Mouse (Mus musculus) G1E (cell line): ENCODE data around the gene Ddx51. TPM values are rescaled to one million over a fixed set of nuclear protein-coding genes. Genes with fewer than 3 reads are reported as not detected.

ENCODE experiments used
- ATAC-seq: 2 replicates; pipeline ENCODE4 v1.8.0; 2016; ENCODE audit warnings: mild to moderate bottlenecking; ENCODE audit not compliant: insufficient number of reproducible peaks, poor library complexity, low FRiP score, severe bottlenecking; ENCODE audit errors: extremely low read depth
- DNase-seq: peaks from one replicate; pipeline ENCODE4 v3.0.0; 2012; ENCODE audit warnings: low spot score
- H3K27me3 ChIP-seq: 2 replicates; pipeline ENCODE4 v1.6.1; 2012; ENCODE audit warnings: mild to moderate bottlenecking, low read length, inconsistent platforms; ENCODE audit not compliant: insufficient read depth
- H3K36me3 ChIP-seq: replicated peaks from 2 replicates; pipeline ENCODE3; 2012; ENCODE audit warnings: mild to moderate bottlenecking, inconsistent platforms
- H3K4me1 ChIP-seq: 2 replicates; pipeline ENCODE4 v1.6.1; 2012; ENCODE audit warnings: low read depth, low read length, inconsistent platforms, mixed read lengths; ENCODE audit not compliant: insufficient read depth
- H3K4me3 ChIP-seq: 2 replicates; pipeline ENCODE4 v1.5.1; 2012; ENCODE audit warnings: low read depth, mild to moderate bottlenecking, inconsistent platforms, low read length, moderate library complexity, mixed read lengths
- H3K9me3 ChIP-seq: replicated peaks from 2 replicates; pipeline ENCODE4 v1.6.1; 2012; ENCODE audit warnings: inconsistent platforms
- CTCF ChIP-seq: IDR thresholded peaks from 2 replicates; pipeline ENCODE4 v1.5.1; 2012; ENCODE audit warnings: low read depth, low read length, inconsistent platforms, mixed read lengths
- GATA1 ChIP-seq: IDR thresholded peaks from 2 replicates; pipeline ENCODE4 v1.6.1; 2012; ENCODE audit warnings: borderline replicate concordance, low read length, inconsistent platforms, mixed read lengths
- GATA2 ChIP-seq: IDR thresholded peaks from 2 replicates; pipeline ENCODE4 v1.6.1; 2012; ENCODE audit warnings: low read depth, low read length, inconsistent platforms, borderline replicate concordance
- POLR2AphosphoS5 ChIP-seq: IDR thresholded peaks from 2 replicates; pipeline ENCODE4 v1.6.1; 2012; ENCODE audit warnings: low read depth, low read length, inconsistent platforms; ENCODE audit not compliant: insufficient replicate concordance
- TAL1 ChIP-seq: conservative IDR thresholded peaks from 2 replicates; pipeline ENCODE4 v1.6.1; 2012; ENCODE audit warnings: low read depth, low read length, inconsistent platforms, mixed read lengths
- polyA plus RNA-seq: library from polyadenylated mRNA; stranded (reverse); fragments of >175 nt; gene quantifications from 2 replicates; pipeline ENCODE4 v1.2.3, GENCODE M21; 2012
- total RNA-seq, 2 experiments: library from RNA; stranded (forward) in 1 of 2; stranded (reverse) in 1 of 2; fragments of 200-1000 nt in 1 of 2; fragments of >200 nt in 1 of 2; fragmentation: Nextera tagmentation in 1 of 2; gene quantifications; 2 replicates each; pipeline ENCODE4 v1.2.3; 2014 to 2017

Gene Ddx51
- total and polyA plus RNA-seq, 3 experiments: 4.3 to 23.0 (median 11.2) TPM

DNA sequence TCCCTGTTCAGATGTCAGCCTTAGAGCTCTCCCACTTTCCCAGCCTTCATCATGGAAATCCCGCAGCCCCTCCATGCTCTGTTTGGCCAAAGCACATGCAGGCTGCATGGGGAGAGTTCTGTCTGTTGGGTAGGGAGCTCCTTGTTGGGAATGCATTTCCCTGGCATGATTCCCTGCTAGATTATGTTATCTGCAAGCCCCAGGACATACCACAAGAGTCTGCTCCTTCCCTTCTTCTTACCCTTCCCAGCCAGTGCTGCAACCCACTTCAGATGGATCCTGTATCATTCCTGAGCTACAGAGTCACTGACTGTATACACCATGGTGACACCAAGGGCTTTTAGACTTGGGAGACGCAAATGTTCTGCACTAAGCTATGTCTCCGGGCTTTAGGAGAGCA, 43.8 kb upstream of the Ddx51 start:
- no peaks in the 10 kb centered on the region for H3K9me3 ChIP-seq
- ATAC-seq: no peak
- H3K36me3 ChIP-seq: no peaks in the 10 kb centered on the region
- no peak overlapping the region for H3K4me3 ChIP-seq
- no peaks in the 10 kb centered on the region for H3K4me1 ChIP-seq
- peaks cover 7% of the 10 kb centered on the region; the same call in 1 of the 2 replicates for H3K27me3 ChIP-seq
- TF ChIP-seq GATA1 (no peak), CTCF (no peak), TAL1 (no peak), GATA2 (no peak), POLR2AphosphoS5 (no peak)
- DNase-seq: no peak

DNA sequence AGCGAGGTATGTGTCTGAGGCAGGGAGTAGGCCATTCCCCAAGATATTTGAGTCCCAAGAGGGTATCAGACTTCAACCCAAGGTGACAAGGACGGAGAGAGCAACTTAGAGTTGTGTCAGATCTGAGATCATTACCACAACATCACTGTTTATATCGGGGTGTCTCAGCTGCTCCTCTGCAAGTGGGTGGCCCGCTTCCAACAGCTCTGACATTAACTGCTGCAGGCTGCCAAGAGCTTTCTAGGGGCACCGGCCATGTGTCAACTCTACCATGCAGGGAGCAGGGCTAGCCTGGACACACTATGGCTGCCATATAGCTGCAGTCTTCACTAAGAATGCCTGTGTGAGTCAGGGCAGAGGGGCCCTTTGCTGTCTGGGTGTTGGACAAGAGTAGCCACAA, 43.4 kb upstream of the Ddx51 start:
- DNase-seq (no peak), ATAC-seq (no peak)
- H3K4me3 ChIP-seq: no peak overlapping the region
- TF ChIP-seq GATA2: no peak
- TF ChIP-seq GATA1: no peak
- no peak for TF ChIP-seq POLR2AphosphoS5
- TF ChIP-seq TAL1: no peak
- no peak for TF ChIP-seq CTCF
- peaks cover 7% of the 10 kb centered on the region; the same call in 1 of the 2 replicates for H3K27me3 ChIP-seq
- no peaks in the 10 kb centered on the region for H3K36me3 ChIP-seq
- no peaks in the 10 kb centered on the region for H3K9me3 ChIP-seq
- no peaks in the 10 kb centered on the region for H3K4me1 ChIP-seq

DNA sequence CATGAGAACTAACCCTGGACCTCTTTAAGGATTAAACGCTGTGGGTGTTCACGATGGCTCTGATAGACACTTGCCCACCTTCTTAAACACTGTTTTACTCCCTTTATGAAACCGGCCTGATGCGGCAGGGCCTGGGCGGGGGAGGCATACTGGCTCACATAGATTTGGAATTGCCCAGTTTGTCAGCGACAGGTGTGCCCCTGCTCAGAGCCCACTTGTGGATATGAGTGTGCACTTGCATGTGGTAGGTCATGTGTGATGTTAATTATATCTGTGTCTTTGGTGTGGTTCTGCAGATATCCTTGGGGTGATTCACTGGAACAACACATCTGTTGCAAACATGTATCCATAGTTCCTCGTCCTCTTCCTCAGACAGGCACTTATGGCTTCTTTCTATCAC, 42.8 kb upstream of the Ddx51 start:
- Histone ChIP-seq H3K27me3 (peaks cover 7% of the 10 kb centered on the region; the same call in 1 of the 2 replicates), H3K4me3 (no peak overlapping the region), H3K36me3 (no peaks in the 10 kb centered on the region), H3K9me3 (no peaks in the 10 kb centered on the region), H3K4me1 (no peaks in the 10 kb centered on the region)
- ATAC-seq: no peak
- TF ChIP-seq TAL1 (no peak), CTCF (no peak), POLR2AphosphoS5 (no peak), GATA1 (no peak), GATA2 (no peak)
- no peak for DNase-seq

DNA sequence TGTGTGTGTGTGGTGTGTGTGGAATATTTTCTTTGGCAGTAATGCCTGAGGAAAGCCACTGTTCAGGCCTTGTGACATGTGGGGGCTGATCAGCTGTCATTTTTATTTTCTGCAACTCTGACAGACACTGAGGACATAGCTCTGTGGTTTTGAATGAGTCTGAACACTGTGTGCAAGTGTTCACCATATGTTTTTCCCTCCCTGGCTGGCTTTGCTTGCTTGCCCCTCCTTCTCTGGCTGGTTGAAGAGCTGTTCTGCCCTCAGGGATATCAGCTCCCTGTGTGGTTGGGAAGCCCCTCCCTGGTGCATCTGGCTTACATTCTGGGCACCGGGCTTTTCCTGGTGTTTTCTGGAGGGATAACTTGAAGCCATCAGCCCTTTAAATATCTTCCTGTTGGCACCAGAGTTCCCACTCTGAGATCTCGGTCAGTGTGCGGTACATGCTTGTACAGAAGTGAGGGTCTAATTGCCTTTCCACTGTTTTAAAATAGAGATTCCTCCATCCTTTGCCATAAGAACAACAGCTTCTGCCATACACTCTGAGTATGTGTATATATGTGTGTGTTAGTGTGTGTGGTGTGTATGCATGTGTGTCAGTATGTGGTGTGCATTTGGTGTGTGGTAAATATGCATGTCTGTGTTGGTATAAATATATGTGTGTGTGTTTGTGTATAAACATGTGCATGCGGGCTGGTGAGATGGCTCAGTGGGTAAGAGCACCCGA, 41.7 kb upstream of the Ddx51 start:
- no peaks in the 10 kb centered on the region for H3K36me3 ChIP-seq
- no peaks in the 10 kb centered on the region for H3K4me1 ChIP-seq
- H3K27me3 ChIP-seq: peaks cover 5% of the 10 kb centered on the region; the same call in 1 of the 2 replicates
- no peak for DNase-seq
- TF ChIP-seq CTCF (no peak), GATA1 (no peak), TAL1 (no peak), GATA2 (no peak), POLR2AphosphoS5 (no peak)
- ATAC-seq: no peak
- no peaks in the 10 kb centered on the region for H3K9me3 ChIP-seq
- H3K4me3 ChIP-seq: no peak overlapping the region

DNA sequence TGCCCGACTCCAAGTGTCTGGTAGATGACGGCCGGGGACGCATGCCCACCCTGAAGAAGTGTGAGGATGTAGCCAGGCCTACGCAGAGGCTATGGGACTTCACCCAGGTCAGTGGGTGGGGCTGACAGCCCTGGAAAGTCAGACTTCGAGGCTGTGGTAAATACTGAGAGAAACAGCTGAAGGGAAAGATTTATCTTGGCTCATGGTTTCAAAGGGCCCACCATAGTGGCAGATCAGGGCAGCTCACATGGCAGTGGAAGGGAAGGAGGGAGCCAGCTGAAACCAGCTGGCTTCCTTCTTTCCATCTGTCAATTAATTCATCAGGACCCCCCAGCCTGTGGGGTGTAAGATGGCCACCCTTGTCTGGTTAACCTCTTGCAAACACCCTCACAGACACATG, 34.0 kb upstream of the Ddx51 start:
- Histone ChIP-seq H3K4me1 (no peaks in the 10 kb centered on the region), H3K4me3 (no peak overlapping the region), H3K27me3 (peaks cover 3% of the 10 kb centered on the region; the same call in 1 of the 2 replicates), H3K36me3 (no peaks in the 10 kb centered on the region), H3K9me3 (no peaks in the 10 kb centered on the region)
- DNase-seq (no peak), ATAC-seq (no peak)
- TF ChIP-seq TAL1: no peak
- TF ChIP-seq GATA2: no peak
- no peak for TF ChIP-seq POLR2AphosphoS5
- TF ChIP-seq GATA1: no peak
- TF ChIP-seq CTCF: no peak

DNA sequence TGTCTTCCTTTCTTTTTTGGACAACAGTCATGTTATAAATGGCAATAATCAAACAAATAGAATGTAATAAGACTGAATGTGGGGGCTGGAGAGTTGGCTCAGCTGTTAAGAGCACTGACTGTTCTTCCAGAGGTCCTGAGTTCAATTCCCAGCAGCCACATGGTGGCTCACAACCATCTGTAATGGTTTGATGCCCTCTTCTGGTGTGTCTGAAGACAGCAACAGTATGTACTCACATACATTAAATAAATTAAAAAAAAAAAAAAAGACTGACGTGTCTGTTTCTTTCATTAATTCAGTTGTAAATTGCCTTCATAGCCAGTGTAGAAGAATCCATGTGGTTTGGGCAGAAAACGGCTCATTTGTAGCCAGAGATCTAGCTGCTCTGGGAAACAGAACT, 28.9 kb upstream of the Ddx51 start:
- no peaks in the 10 kb centered on the region for H3K36me3 ChIP-seq
- ATAC-seq (no peak), DNase-seq (no peak)
- no peak overlapping the region for H3K4me3 ChIP-seq
- H3K9me3 ChIP-seq: no peaks in the 10 kb centered on the region
- no peak for TF ChIP-seq CTCF
- TF ChIP-seq GATA2: no peak
- no peak for TF ChIP-seq POLR2AphosphoS5
- TF ChIP-seq GATA1: no peak
- no peak for TF ChIP-seq TAL1
- no peaks in the 10 kb centered on the region for H3K4me1 ChIP-seq
- H3K27me3 ChIP-seq: peaks cover 9% of the 10 kb centered on the region

DNA sequence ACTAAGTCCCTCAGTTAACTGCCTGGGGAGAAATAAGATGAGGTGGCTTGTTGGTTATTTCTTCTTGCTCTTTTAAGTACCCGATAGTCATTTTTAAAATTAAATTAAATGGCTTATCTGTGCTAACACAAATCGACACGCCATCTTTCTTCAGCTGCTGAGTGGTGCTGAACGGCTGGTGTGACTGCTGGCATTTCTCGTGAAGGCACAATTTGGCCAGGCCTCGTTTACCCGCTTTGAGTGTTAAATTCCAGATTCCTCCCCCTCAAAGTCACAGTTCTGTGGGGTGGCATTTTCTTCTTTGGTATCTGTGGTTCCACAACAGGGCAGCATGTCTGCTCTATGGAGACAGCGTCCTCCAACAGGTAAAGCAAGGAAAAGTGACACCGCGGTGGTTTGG, 25.9 kb upstream of the Ddx51 start:
- Histone ChIP-seq H3K9me3 (no peaks in the 10 kb centered on the region), H3K27me3 (peaks cover 8% of the 10 kb centered on the region), H3K36me3 (no peaks in the 10 kb centered on the region), H3K4me1 (no peaks in the 10 kb centered on the region), H3K4me3 (no peak overlapping the region)
- DNase-seq (no peak), ATAC-seq (no peak)
- TF ChIP-seq POLR2AphosphoS5 (no peak), TAL1 (no peak)
